Mouse (Mus musculus): ENCODE data around the gene Gm11011. TPM values are rescaled to one million over a fixed set of nuclear protein-coding genes. Genes with fewer than 3 reads are reported as not detected.

Gm11011 gene
- total and polyA plus RNA-seq, 3 experiments, result not detected

DNA sequence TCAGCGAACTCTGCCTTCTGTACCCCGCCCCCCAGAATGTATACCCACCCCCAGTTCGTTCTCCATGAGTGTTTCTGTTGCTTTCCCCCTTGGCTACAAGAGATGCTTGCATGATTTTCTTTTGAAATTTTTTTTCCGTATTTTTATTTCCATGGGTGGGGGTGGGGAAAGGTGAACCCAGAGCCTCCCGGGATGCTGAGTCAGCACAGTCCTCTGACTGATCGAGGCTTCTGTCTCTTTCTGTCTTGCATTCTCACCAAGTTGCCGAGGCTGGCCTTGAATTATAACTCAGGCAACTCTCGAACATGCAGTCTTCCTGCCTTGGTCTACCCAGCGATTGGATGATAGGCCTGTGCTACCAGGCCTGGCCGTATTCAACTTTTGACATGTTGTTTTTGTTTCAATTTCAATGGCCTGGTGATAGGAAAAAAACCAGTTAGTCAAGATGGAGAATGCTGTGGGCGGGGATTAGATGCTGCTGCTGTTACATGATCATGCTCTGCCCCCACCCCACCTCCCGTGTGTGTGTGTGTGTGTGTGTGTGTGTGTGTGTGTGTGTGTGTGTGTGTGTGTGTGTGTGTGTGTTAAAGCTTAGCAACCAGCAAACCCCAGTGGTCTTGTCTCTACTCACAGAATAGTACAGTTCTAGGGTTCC lies 1.8 kb downstream of the Gm11011 start:
- Histone ChIP-seq H3K4me3 (no peak overlapping the region), H3K27me3 (ENCODE audit: control insufficient read depth, insufficient read depth, low read length) (no peaks in the 10 kb centered on the region), H3K4me1 (ENCODE audit: control insufficient read depth, insufficient read depth, low read length) (no peaks in the 10 kb centered on the region), H3K79me2 (replicated peaks; ENCODE audit: control insufficient read depth, insufficient read depth, low read length) (no peaks in the 10 kb centered on the region), H3K36me3 (ENCODE audit: control insufficient read depth, insufficient read depth, low read length) (no peaks in the 10 kb centered on the region), H3K9ac (ENCODE audit: low read depth, low read length) (no peak overlapping the region), H3K27ac (no peak overlapping the region)
- intact Hi-C loops (cut with DNase I), result no loop called here
- no peak for TF ChIP-seq CTCF (IDR thresholded peaks at IDR 0.05)
- TF ChIP-seq POLR2A (IDR thresholded peaks at IDR 0.05; ENCODE audit: insufficient read depth, low read depth, low read length), result no peak
- no peak for TF ChIP-seq EP300 (IDR thresholded peaks at IDR 0.05; ENCODE audit: insufficient read depth, low read depth, low read length)
- 77% methylated on average over 12 of the region's 12 CpGs for WGBS
- DNase-seq, result no peak

DNA sequence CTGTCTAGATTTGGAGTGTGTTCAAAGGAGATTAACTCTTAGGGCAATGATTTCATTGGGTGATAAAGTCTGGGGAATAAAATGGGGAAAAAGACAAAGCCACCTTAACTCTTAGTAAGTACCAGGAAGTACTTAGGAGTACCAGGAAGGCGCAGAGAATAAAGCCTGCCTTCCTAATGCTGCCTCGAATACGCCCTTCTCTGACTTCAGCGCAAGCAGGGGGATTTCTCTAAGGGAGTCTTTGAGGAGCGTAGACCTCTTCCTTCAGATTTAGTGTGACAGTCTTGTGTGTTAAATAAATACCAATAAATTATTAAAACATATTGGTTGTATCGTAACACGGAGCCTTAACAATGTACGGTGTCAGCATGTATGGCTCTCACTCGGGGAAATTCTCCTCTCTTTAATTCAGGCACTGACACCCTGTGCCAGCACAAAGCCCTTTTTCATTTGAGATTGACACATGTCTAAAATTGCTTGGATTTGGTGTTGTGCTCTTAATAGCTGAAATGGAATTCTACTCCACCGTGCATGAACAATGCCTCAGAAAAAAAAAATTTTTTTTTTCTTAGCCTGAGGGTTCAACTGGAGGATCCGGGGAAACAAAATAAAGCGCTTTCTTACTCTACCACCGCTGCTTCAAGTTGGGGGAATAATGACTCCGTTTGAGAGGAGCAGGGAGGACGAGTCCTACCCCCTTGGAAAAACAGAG lies 2.6 kb downstream of the Gm11011 start:
- Histone ChIP-seq H3K4me1 (ENCODE audit: control insufficient read depth, insufficient read depth, low read length) (no peaks in the 10 kb centered on the region), H3K4me3 (no peak overlapping the region), H3K9ac (ENCODE audit: low read depth, low read length) (no peak overlapping the region), H3K36me3 (ENCODE audit: control insufficient read depth, insufficient read depth, low read length) (no peaks in the 10 kb centered on the region), H3K27ac (no peak overlapping the region), H3K79me2 (replicated peaks; ENCODE audit: control insufficient read depth, insufficient read depth, low read length) (no peaks in the 10 kb centered on the region), H3K27me3 (ENCODE audit: control insufficient read depth, insufficient read depth, low read length) (no peaks in the 10 kb centered on the region)
- 79% methylated on average over 15 of the region's 15 CpGs for WGBS
- TF ChIP-seq POLR2A (IDR thresholded peaks at IDR 0.05; ENCODE audit: insufficient read depth, low read depth, low read length), result no peak
- TF ChIP-seq EP300 (IDR thresholded peaks at IDR 0.05; ENCODE audit: insufficient read depth, low read depth, low read length), result no peak
- no peak for TF ChIP-seq CTCF (IDR thresholded peaks at IDR 0.05)
- intact Hi-C loops (cut with DNase I), result no loop called here
- DNase-seq, result no peak

DNA sequence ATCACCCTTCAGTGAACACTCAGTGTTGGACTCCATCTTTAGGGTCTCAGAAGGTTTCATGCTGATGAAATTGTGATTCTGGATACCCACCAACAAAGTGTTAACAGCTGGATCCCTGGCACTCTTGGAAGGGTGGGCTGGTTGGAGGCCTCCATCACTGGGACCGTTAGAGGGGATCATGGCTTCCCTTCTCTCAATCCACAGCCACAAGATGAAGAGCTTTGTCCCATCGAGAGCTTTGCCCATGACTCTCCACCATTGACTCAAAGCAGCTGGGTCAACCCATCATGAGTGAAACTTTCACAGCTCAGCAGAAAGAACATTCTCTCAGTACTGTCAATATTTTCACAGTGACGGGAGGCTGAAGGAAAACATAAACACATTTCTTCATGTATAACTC lies 4.1 kb downstream of the Gm11011 start:
- TF ChIP-seq CTCF (IDR thresholded peaks at IDR 0.05), result no peak
- TF ChIP-seq POLR2A (IDR thresholded peaks at IDR 0.05; ENCODE audit: insufficient read depth, low read depth, low read length), result no peak
- TF ChIP-seq EP300 (IDR thresholded peaks at IDR 0.05; ENCODE audit: insufficient read depth, low read depth, low read length), result no peak
- intact Hi-C loops (cut with DNase I), result no loop called here
- H3K4me1 ChIP-seq (ENCODE audit: control insufficient read depth, insufficient read depth, low read length), result no peaks in the 10 kb centered on the region
- H3K79me2 ChIP-seq (replicated peaks; ENCODE audit: control insufficient read depth, insufficient read depth, low read length), result no peaks in the 10 kb centered on the region
- H3K27me3 ChIP-seq (ENCODE audit: control insufficient read depth, insufficient read depth, low read length), result no peaks in the 10 kb centered on the region
- H3K4me3 ChIP-seq, result no peak overlapping the region
- no peak overlapping the region for H3K9ac ChIP-seq (ENCODE audit: low read depth, low read length)
- no peak overlapping the region for H3K27ac ChIP-seq
- 81% methylated on average over 3 of the region's 3 CpGs for WGBS
- no peaks in the 10 kb centered on the region for H3K36me3 ChIP-seq (ENCODE audit: control insufficient read depth, insufficient read depth, low read length)
- no peak for DNase-seq

DNA sequence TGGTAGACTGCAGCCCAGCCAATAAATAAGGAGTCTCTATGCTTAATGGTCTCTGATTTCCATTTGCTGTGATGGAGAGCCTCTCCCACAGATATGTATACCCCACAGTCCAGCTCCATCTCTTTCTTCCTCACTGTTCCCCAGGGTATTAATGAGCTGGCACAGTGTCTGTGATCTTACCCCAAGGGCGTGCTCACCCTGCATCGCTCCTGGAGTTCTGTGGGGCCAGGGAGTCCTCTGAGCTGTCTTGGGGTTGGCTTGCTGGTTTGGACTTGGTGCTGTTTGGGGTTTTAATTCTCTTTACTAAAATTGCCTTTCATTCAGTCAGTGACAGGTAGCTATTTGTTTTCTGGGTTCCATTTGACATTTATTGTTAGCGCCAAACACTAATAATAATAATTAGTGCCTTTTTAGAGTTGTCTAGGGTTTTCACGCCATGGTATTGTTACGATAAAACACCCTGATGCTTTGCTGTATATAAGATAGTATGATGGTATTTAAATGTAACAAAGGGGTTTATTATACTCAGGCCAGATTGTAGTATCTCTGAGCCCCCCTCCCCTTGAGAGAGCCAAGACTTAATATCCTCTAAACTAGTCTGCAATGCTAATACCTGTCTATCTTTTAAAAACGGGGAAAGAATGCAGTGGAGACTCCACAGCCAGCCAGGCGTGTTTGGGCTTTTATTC lies 9.9 kb downstream of the Gm11011 start:
- Histone ChIP-seq H3K4me1 (ENCODE audit: control insufficient read depth, insufficient read depth, low read length) (no peaks in the 10 kb centered on the region), H3K27me3 (ENCODE audit: control insufficient read depth, insufficient read depth, low read length) (no peaks in the 10 kb centered on the region), H3K9ac (ENCODE audit: low read depth, low read length) (no peak overlapping the region), H3K4me3 (no peak overlapping the region), H3K79me2 (replicated peaks; ENCODE audit: control insufficient read depth, insufficient read depth, low read length) (no peaks in the 10 kb centered on the region), H3K36me3 (ENCODE audit: control insufficient read depth, insufficient read depth, low read length) (no peaks in the 10 kb centered on the region), H3K27ac (no peak overlapping the region)
- intact Hi-C loops (cut with DNase I), result no loop called here
- DNase-seq, result no peak
- 74% methylated on average over 7 of the region's 7 CpGs for WGBS
- TF ChIP-seq CTCF (IDR thresholded peaks at IDR 0.05) (no peak), POLR2A (IDR thresholded peaks at IDR 0.05; ENCODE audit: insufficient read depth, low read depth, low read length) (no peak), EP300 (IDR thresholded peaks at IDR 0.05; ENCODE audit: insufficient read depth, low read depth, low read length) (no peak)

DNA sequence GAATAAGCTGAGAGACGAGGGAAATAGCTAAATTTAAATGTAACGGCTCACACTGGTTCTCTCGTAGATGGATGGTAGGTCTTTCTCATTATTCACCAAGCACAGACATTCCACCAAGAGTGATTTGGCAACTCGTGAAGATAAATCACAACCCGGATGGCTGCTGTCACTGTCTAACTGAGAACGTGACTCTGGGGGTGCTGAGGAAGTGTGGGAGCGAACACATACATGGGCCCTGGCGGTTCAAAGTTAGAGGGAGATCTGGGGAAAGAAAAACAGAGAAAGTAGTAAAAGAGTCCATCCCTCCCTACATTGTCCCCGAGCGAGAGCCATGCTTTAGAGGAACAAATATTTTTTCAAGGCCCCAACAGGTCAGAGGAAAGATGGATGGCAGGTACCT lies 17.5 kb downstream of the Gm11011 start:
- no peaks in the 10 kb centered on the region for H3K27me3 ChIP-seq (ENCODE audit: control insufficient read depth, insufficient read depth, low read length)
- no peak overlapping the region for H3K27ac ChIP-seq
- no peak for DNase-seq
- intact Hi-C loops (cut with DNase I), result no loop called here
- WGBS, result 72% methylated on average over 10 of the region's 10 CpGs
- H3K4me1 ChIP-seq (ENCODE audit: control insufficient read depth, insufficient read depth, low read length), result no peaks in the 10 kb centered on the region
- H3K4me3 ChIP-seq, result no peak overlapping the region
- H3K79me2 ChIP-seq (replicated peaks; ENCODE audit: control insufficient read depth, insufficient read depth, low read length), result no peaks in the 10 kb centered on the region
- TF ChIP-seq EP300 (IDR thresholded peaks at IDR 0.05; ENCODE audit: insufficient read depth, low read depth, low read length) (no peak), POLR2A (IDR thresholded peaks at IDR 0.05; ENCODE audit: insufficient read depth, low read depth, low read length) (no peak), CTCF (IDR thresholded peaks at IDR 0.05) (no peak)
- no peaks in the 10 kb centered on the region for H3K36me3 ChIP-seq (ENCODE audit: control insufficient read depth, insufficient read depth, low read length)
- no peak overlapping the region for H3K9ac ChIP-seq (ENCODE audit: low read depth, low read length)

DNA sequence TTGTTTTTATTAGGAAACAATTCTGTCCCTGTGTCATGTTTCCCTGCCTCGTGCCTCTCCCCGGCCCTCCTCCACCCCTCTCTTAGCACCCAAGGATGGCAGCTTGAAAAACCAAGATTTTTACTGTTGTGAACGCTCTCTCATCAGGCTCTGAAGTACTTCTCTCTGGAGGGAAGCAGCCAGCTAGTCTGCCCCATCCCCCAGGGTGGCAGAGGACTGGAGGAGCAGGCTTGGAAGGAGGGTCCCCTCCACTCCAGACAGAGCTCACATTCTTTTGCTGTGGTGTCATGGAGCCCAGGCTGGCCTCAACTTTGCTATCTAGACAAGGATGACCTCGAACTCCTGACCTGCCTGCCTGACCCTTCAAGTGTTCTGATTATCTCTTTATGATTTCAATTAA lies 21.4 kb downstream of the Gm11011 start:
- no peak overlapping the region for H3K27ac ChIP-seq
- DNase-seq, result no peak
- intact Hi-C loops (cut with DNase I), result no loop called here
- H3K36me3 ChIP-seq (ENCODE audit: control insufficient read depth, insufficient read depth, low read length), result no peaks in the 10 kb centered on the region
- no peak overlapping the region for H3K9ac ChIP-seq (ENCODE audit: low read depth, low read length)
- H3K79me2 ChIP-seq (replicated peaks; ENCODE audit: control insufficient read depth, insufficient read depth, low read length), result no peaks in the 10 kb centered on the region
- H3K4me1 ChIP-seq (ENCODE audit: control insufficient read depth, insufficient read depth, low read length), result no peaks in the 10 kb centered on the region
- H3K27me3 ChIP-seq (ENCODE audit: control insufficient read depth, insufficient read depth, low read length), result no peaks in the 10 kb centered on the region
- no peak overlapping the region for H3K4me3 ChIP-seq
- no peak for TF ChIP-seq POLR2A (IDR thresholded peaks at IDR 0.05; ENCODE audit: insufficient read depth, low read depth, low read length)
- no peak for TF ChIP-seq CTCF (IDR thresholded peaks at IDR 0.05)
- TF ChIP-seq EP300 (IDR thresholded peaks at IDR 0.05; ENCODE audit: insufficient read depth, low read depth, low read length), result no peak
- 38% methylated on average over 4 of the region's 4 CpGs for WGBS

Data from heart, adult 2 months (tissue).